Mouse (Mus musculus) left cerebral cortex, postnatal 10 days (tissue): ENCODE results near the gene Psma7. TPM values are rescaled to one million over a fixed set of nuclear protein-coding genes. Genes with fewer than 3 reads are reported as not detected.

Experiments used
- DNase-seq, 2 experiments: peaks; one replicate each; pipeline ENCODE4 v3.0.0; 2021 to 2022; ENCODE audit warnings: low spot score in 2 of 2, mixed read lengths in 1 of 2; ENCODE audit errors: extremely low spot score in 1 of 2
- intact Hi-C: fragments of 180-260 bp; cut with DNase I; formaldehyde crosslinking; loops from one replicate; pipeline ENCODE4 v1.15.1; 2025
- total RNA-seq, 2 experiments: library from RNA; stranded (reverse); gene quantifications; 2 replicates each; pipeline ENCODE4 v1.2.3; 2021

The Psma7 gene
- 100 to 1,000 TPM; 214 to 221 TPM for total RNA-seq

DNA sequence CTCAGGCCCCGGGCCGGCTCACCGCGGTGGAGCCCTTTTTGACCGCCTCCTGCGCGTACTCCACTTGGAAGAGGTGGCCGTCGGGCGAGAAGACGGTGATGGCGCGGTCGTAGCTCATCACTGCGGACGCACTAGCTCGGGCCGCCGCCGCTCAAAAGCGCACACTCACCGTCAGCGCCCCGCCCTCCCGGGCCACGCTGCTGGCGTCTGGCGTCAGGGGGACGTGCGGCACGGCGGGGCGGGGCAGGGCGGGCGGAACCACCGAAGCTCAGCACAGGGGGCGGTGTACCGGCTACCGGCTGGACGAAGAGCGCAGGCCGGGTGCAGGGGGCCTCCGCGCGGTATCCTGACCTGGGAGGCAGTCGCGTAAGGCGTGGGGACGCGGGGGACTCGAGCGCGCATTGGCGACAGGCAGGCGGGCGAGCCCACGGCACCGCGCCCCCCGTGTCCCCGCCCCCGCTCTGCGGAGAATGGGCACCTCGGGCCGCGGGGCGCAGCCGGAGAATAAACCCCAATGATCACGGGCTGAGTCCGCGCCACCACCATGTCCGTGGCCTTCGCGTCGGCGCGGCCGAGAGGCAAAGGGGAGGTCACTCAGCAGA lies at the start of gene Psma7, which contains the start of gene Ss18l1:
Psma7 (minus strand) TSS at position 178 of the 602 bp plus-strand sequence.
Ss18l1 (plus strand) TSS at position 254 of the 602 bp plus-strand sequence.
- DNase-seq, result peak; percentile 80 to 96
- intact Hi-C loops, result no loop called here

DNA sequence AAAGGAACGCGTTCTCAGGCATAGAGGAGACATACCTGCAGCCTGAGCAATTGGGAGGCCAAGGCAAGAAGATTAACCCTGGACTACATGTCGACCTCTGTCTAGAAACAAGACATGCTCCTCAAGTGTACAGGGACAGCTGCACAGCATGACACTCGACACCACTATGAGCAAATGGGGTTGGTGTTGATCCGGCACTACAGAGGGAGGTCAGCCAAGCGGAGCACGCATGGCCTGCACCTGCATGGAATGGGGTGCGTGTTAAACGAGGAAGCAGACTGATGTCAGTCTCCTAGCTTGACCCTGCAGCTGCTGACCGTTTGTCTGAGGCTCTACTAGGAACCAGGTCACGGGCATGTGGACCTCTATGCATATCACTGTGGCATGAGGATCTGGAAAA lies 48.1 kb upstream of the Psma7 start:
- intact Hi-C loops, result no loop called here

DNA sequence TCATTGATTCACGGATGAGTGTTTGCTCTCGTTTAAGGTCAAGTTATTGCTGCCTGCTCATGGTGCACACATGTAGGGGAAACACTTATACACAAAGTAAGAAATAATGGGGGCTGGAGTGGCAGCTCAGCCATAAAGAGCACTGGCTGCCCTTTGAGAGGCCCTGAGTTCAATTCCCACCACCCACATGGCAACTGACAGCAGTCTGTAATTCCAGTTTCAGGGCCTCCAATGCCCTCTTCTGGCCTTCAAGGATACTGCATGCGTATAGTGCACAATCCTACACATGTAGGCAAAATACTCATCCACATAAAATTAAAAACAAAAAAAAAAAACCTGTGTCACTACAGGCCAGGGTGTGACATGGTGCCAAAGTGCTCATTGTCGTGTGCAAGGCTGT lies 45.2 kb upstream of the Psma7 start:
- intact Hi-C loops, result loop anchor here (5.0 kb wide), 1 partner anchor 165 kb away; no protein-coding TSS in a partner anchor

More for the DNA sequence above, 48.1 kb upstream of the Psma7 start:
- no peak for DNase-seq

DNA sequence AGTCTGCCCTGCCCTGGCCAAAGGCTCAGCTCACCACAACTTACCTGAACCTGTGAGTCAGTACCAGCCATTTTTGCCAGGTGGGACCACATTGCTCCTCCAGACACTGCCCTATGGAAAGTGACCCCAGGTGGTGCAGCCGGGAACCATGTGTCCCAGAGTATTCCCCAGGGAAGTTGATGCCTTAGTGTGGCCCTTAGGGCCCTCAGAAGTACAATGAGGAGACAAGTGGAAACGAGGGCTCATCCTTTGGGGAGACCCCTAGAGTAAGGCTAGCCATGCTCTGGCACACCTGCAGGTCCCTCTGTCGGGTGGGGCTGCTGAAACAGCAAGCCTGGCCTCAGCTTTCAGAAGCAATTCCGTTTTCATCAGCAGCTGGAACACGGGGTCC lies 44.4 kb upstream of the Psma7 start:
- intact Hi-C loops, result loop anchor here (5.0 kb wide), 1 partner anchor 166 kb away; no protein-coding TSS in a partner anchor
- DNase-seq, result no peak

More for the DNA sequence above, 45.2 kb upstream of the Psma7 start:
- DNase-seq, result no peak

DNA sequence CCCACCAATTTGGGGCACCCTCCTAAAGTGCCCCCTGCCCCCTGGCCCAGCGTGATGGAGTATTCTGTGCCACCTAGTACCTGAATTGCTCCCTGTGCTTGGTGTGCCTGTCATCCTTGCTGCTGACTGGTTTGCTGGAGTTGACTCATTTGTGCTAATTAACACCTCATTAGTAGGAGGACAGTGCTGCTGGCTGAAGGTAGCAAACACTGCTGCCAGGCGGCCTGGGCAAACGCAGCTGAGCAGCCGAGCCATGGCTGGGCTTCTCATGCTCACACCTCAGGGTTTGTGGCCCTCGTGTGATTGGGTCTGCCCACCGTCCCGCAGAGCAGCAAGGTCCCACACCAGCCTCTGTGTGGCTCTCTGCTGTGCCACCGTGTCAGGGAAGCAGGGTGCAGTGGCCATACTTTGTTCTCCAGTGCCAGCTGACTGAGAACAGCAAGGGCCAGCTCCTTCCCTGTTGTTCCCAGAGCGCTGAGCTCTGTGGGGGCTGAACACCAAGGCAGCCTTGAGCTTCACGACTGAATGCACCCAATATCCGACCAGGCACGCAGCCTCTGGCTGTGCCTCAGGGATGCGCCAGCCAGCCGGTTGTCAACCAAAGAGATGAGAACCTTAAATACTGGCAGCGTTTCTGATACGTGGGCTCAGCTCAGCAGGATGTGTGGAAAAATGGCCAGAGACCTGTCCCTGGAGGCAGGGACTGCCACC lies 43.8 kb upstream of the Psma7 start:
- DNase-seq, result no peak
- intact Hi-C loops, result loop anchor here (5.0 kb wide), 1 partner anchor 166 kb away; no protein-coding TSS in a partner anchor

DNA sequence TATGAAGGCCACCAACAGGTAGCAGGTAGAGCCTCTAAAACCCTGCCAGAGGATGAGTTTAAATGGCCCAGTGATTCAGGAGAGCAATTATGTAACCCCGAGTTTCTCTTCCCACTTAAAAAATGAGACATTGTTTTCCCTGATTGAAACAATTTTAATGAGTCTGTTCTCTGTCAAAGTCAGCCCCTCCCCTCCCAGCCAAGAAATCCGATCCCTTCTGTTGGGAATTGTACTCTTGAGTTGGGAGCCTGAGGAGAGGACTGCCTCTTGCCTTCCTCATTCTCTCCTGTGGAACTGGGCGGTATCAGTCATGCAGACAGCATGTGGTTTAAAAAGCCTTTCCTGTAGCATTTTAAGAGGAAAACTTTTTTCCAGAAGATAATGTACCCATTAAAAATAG lies 42.3 kb upstream of the Psma7 start:
- DNase-seq, result no peak
- intact Hi-C loops, result no loop called here

DNA sequence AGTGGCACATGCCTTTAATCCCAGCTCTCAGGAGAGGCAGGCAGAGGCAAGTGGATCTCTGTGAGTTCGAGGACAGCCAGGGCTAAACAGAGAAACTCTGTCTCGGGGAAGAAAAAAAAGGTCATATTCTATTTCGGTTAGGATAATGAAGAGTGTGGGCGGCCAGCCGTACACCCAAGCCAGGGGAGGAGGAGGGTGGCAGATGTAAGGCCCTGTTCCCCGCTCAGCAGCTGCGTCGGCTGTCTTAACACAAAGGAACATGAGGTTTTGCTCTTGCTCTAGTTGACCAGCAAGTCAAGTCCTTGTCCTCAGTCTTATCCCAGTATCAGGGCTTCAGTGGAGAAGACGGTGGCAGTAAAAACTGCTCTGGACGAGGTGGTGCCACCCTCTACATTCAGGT lies 40.8 kb upstream of the Psma7 start:
- intact Hi-C loops, result no loop called here
- no peak for DNase-seq

DNA sequence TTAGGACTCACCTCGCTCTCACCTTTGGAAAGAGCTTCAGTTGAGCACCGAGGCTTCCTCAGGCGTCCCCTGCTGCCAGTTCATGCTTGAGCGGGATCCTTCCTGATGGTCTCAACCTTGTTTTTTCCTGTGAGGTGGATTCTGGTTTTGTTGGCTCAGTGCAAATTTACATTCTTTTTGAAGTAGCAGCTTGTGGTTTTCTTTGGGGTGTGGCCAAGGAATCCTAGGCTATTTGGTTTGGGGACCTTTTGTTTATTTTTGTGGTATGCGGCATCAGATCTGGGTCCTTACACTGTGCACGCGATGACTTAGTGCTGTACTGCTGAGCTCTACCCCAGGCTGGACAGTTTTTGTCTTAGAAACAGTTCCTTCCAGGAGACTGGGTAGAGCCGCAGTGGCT lies 38.4 kb upstream of the Psma7 start:
- intact Hi-C loops, result no loop called here
- DNase-seq, result no peak

DNA sequence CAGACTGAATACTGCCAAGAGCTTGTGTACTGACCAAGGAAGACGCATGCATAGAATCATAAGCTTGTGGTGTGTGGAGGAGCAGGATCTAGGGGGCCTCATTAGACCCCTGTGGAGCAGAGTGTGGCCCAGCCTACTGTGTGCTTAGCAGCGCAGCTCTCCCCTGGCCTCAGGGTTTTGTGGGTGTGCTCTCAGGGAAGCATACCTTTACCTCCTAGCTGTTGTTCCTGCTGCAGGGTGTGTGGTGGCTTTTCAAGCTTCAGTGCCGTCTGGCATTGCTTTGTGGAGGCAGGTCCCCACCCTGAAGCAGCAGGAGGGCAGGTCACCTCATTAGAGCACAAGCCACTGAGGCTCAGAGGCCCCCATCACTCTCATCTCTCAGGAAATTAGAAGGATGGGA lies 35.4 kb upstream of the Psma7 start:
- intact Hi-C loops, result loop anchor here (10.0 kb wide), 1 partner anchor 77 kb away; no protein-coding TSS in a partner anchor

DNA sequence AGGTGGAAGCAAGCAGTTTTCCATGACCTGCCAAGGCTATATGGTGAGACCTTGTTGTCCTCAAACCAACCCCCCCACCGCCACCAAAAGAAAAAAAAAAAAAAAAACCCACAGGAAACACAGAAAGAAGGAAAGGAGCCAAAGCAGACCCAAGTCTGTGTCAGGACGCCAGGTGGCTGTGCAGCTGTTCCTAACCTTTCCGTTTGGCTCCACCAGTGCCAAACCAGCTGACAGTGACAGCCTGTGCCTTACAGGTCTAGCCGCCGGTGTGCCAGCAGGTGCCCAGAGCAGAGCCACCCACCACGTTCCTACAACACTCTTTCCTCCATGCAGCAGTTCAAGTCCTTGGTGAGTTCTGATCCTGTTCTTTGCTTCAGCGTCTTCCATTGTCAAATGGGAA lies 30.7 kb upstream of the Psma7 start:
- DNase-seq, result no peak
- intact Hi-C loops, result loop anchor here (10.0 kb wide), 1 partner anchor 82 kb away; no protein-coding TSS in a partner anchor

More for the DNA sequence above, 35.4 kb upstream of the Psma7 start:
- DNase-seq, result no peak

DNA sequence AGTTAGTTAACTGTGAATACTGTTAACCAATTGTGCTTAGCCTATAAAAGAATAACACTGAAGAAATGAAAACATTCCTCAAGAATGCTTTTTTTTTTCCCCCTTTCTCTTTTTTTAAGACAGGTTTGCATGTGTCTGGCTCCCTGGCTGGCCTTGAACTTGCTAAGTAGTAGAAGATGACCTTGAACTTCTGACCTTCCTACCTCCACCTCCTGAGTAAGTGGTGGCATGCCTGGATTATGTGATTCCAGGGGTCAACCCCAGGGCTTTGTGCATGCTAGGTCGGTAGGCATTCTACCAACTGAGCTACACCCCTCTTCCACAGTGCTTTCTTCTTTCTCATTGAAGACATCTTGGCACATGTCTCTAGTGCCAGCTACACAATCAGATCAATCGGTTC lies 29.4 kb upstream of the Psma7 start:
- DNase-seq, result no peak
- intact Hi-C loops, result loop anchor here (10.0 kb wide), 1 partner anchor 83 kb away; no protein-coding TSS in a partner anchor

DNA sequence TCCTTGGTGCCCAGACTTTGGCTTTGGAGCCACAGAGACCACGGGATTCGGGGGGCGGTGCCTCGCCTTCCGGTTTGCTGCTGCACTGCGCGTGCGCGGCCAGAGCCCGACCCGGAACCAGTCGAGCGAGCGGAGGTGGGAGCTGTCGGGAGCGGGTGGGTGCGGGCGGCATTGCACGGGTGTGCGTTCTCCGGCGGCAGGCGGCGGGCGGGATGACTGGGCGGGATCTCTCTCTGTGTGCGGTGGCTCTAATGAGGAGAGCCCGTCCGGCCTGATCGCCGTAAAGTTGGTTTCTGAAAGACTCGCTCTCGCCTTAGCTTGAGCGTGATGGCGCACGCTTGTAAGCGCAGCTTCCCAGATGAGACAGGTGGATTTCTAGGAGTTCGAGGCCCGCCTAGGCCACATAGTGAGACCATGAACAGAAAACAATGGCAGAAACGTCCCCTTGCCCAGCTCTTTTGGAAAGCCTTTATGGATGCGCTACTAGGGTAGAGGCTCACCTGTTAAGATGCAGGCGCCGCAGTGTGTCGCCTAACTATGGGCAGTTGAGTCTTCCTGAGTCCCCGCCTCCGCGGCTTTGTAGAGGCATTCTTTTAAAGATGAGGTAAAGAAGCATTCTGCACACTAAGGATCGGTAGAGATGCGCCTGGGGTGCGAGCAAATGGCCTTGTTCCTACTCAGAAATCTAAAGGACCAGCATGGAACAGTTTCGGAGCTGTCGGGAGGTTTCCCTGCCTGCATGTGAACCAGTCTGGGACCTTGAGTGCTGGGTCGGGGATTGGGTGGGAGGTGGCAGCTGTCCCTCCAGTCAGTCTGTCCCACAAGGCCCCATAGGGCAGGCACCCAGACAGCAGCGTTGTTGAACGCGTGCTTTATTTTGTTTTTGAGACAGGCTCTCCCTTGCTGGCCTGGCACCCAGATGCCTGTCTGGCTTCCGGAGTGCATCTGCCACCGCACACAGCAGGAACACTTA lies 28.5 kb upstream of the Psma7 start, which contains the start of gene Mtg2:
Mtg2 (plus strand) TSS at position 108 of the 973 bp plus-strand sequence.
- DNase-seq, result peak; percentile 94 to 97
- intact Hi-C loops, result loop anchor here (10.0 kb wide), 1 partner anchor 84 kb away; no protein-coding TSS in a partner anchor

DNA sequence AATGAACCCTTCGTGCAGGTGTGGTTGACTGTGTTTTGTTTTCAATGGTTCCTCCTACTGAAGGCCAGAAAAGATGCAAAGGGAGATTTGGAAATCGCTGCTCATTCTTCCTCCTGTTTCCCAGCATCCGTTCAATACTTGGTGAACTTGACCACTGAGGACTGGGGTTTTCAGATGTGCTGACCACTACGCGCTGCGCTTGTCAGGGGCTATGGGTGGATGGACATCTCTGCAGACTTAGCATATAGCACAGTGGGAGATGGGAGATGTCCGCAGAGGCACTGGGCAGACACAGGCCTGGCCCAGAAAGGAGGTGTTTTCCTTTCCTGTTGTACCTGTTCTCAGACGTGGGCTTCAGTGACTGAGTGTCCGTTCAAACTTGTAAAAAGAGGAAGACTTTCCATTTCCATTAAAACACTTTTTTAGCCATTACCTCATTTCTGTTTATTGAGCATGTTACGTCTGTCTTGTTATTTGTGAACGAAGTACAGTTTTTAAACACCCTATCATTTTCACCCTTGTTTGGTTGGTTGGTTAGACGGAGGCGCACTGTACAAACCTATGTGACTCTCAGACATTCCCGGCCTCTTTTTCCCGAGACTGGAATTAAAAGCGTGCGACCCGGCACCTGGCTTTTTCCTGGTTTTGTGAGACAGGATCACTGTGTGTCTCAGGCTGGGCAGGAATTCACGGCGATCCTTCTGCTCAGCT lies 27.7 kb upstream of the Psma7 start:
- intact Hi-C loops, result loop anchor here (10.0 kb wide), 1 partner anchor 85 kb away; no protein-coding TSS in a partner anchor
- no peak for DNase-seq

DNA sequence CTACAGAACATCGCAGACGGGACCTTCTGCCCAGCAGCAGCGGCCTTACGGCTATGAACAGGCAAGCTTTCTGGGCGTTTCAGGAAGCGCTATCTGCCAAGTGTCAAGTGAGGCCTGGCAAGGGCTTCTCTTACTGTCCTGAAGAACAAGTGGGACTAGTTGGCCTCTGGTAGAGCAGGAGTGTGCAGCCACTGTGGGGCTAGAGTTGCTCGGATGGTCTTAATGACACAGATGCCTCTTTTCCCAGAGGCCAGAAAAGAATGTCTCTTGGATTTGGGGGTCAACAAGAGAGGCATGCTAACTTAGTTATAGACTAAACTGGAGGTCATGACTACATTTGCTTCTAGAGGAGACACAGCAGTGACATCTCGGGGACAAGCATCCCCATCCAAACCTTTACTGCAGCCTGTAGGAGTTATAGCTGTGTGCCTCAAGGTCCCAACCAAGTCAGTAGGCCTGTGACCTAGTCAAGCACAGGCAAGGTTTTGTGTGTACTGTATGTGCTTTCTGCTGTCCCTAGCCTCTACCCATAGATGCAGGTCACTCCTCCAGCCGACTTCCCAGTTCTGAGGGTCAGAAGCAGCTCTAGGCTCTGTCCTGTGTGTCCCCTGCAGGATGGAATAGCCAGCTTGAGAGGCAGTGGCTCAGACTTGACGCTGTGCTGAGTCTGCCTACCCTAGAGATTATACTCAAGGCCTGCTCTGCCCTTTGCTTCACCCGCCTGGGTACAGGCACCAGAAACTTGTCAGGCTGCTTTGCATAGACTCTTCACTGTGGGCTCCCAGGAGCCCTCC lies 21.3 kb upstream of the Psma7 start:
- no peak for DNase-seq

DNA sequence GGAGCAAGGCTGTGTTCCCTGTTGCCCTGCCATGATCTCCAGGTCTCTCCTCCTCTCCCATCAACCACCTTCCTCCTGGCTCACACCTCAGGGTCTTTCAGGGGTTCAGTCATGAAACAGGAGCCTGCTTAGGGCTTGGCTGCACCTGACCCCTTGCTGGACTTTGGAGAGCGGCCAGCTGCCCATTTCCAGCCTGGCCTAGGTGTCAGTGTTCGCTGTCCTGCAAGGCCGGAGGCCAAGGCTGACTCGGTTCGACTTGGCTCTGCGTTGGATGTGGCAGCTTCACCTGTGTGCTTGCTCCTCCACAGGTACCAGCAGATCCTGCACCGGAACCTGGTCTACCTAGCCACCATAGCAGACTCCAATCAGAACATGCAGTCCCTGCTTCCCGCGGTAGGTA lies 10.8 kb upstream of the Psma7 start:
- intact Hi-C loops, result no loop called here
- DNase-seq, result no peak

More for the DNA sequence above, 21.3 kb upstream of the Psma7 start:
- intact Hi-C loops, result no loop called here

DNA sequence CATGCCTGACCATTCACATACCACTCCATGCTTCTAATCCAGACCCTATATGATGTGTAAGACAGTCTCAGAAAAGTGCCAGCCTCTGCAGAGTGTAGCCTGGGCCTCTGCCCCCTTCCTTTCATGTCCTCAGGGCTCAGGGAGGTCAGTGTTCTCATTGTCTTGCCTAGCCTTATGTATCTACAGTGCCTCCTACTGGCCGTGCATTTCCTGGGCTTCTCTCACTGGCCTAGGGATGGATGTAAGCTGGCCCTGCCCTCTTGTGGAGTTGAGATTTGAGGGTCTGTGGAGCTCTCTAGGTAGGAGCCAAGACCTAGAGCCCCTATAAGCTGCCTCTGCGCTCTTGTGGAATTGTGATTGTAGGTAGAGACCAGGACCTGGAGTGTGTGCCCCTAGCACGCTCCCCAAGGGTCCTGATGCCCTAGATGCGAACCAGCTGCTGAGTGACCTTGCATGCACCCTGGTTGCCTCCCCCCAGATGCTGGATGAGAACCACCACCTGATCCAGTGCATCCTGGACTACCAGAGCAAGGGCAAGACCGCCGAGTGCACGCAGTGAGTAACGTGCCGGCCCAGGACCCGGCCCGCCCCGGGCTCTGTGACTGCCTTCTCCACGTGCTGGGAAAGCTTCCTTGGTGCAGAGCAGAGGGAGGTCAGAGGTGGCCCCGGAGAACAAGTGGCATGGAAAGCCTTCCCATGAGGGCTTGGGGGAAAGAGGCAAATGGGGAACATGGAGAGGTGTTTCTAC lies 9.9 kb upstream of the Psma7 start:
- intact Hi-C loops, result loop anchor here (2.0 kb wide), 1 partner anchor 135 kb away; no protein-coding TSS in a partner anchor

DNA sequence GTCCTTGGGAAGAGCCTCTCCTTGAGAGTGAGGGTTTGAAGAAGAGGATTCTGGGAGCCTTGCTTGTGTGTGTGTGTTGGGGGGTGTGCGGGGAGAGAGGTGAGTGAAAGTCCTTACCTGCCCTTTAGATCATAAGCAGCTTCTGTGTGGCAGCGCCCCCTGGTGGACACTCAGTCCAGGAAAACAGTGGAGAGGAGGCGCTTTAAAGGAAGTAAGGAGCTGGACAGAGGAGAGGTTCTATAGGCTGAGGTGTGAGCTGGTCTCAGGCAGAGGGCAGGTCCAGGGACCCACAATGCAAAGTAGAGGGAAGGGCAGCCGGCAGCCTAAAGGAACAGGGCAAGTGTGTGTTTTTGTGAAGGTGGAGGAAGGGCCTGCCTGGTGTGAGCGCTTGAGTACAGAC lies 8.8 kb upstream of the Psma7 start:
- intact Hi-C loops, result loop anchor here (2.0 kb wide), 1 partner anchor 134 kb away; no protein-coding TSS in a partner anchor
- peak; percentile 64 to 84 for DNase-seq

More for the DNA sequence above, 9.9 kb upstream of the Psma7 start:
- peak in 1 of 2 experiments; percentile 54 for DNase-seq
